Mouse (Mus musculus): ENCODE results near the gene Snrpe.
A peak's percentile ranks its signal among the peaks of the same experiment; 100 is the strongest.

Snrpe gene

GRCm38 (mm10) chr1:133609771-133610502 lies at the start of gene Snrpe:
Gene Snrpe, minus strand, starts transcription at chr1:133610291.
- peak; percentile 94 for ATAC-seq (ENCODE audit: insufficient number of reproducible peaks, low FRiP score, low TSS enrichment)

DNA sequence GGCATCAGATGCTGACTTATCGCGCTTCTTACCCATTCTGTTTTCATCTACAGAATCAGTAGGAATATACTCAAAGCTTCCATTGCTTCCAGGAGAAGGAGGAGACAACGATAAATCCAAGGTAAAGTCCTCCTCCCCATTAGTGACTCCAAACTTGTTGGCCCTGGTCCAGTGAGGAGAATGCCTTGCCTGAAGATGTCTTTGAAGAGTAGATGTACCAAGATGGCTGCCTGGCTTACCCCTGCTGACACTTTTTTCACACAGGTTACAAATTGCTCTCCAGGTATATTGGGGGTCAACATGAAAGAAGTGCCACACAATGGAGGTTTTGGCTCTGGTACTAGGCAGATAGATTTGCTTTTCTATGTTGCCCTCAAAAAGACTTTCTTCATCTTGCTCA lies 48.8 kb upstream of the Snrpe start:
- ATAC-seq (ENCODE audit: insufficient number of reproducible peaks, low FRiP score, low TSS enrichment) = no peak

GRCm38 (mm10) chr1:133656811-133657210 lies 46.7 kb upstream of the Snrpe start:
- no peak for ATAC-seq (ENCODE audit: insufficient number of reproducible peaks, low FRiP score, low TSS enrichment)

GRCm38 (mm10) chr1:133653033-133653432 lies 42.9 kb upstream of the Snrpe start:
- no peak for ATAC-seq (ENCODE audit: insufficient number of reproducible peaks, low FRiP score, low TSS enrichment)

DNA sequence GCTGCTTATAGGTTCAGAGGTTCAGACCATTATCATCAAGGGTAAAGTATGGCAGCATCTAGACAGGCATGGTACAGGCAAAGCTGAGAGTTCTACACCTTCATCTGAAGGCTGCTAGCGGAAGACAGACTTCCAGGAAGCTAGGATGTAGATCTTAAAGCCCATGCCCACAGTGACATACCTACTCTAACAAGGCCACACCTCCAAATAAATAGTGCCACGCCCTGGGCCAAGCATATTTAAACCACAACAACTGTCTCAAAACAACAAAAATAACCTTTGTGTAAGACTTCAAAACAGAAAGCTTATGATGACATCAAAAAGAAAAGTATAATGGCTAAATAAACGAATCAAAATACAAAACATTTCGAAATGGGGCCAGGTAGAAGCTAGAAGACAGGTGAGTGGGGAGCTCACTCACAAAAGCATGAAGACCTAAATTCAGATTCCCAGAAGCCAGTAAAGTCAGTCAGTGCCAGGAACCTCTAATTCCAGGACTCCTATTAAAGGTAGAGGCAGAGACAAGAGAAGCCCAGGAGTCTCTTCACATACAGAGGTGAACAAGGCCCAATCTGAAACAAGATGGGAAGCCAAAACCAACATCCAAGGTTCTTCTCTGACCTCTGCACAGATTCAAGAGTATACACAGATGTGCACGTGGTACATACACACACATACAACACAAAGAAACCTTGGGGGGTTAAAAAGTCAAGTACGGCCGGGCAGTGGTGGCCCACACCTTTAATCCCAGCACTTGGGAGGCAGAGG lies 40.4 kb upstream of the Snrpe start:
- no peak for ATAC-seq (ENCODE audit: insufficient number of reproducible peaks, low FRiP score, low TSS enrichment)

GRCm38 (mm10) chr1:133645652-133646051 lies 35.6 kb upstream of the Snrpe start:
- no peak for ATAC-seq (ENCODE audit: insufficient number of reproducible peaks, low FRiP score, low TSS enrichment)

DNA sequence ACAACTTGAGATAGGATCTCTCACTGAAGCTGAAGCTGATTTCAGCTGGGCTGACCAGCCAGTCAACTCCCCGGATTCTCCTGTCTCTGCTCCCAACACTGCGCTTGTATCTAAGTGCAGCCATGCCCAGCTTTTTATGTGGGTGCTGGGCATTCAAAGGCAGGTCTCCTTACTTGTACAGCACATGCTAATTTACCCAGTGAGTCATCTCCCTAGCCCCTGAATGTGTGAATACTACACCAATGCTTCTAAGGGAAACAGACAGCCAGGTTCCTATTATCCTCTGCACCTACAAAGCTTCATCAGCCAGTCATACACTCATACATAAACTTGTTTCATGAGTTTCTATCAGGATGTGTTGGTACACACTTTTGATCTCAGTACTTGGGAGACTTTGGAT lies 31.1 kb upstream of the Snrpe start:
- no peak for ATAC-seq (ENCODE audit: insufficient number of reproducible peaks, low FRiP score, low TSS enrichment)

DNA sequence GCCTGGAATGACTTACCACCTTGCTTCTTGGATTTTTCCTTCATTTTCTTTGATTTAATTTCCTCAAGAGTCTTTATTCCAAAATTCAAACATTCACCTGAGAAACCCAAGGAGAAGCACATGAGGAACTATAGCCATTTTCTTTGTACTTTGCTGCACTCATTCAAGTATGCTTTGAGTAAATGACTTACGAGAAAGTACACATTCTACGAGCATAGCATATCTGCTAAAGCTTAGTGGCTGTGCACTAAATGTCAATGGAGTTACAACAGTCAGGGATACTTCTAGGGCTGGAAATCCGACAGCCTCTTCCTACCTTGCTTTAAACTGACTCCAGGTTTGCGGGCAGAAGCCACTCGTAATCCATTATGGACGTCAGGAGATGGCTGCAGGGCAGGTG lies 28.4 kb upstream of the Snrpe start:
- no peak for ATAC-seq (ENCODE audit: insufficient number of reproducible peaks, low FRiP score, low TSS enrichment)

DNA sequence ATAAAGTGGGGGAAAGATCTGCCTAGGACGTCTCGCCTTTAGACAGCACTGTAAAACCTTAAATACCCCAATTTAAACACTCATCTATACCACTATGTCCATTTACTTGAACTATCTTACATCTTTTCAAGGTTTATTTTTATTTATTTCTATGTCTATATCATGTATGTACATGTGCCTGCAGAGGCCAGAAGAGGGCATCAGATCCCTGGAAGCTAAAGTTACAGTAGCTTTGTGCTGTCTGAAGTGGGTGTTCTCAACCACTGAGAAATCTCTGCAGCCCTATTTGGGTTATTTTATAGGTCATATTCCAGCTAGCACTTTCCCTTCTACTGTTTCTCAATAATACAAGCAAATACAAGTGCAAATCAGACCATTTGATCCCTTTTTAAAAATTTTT lies 22.1 kb upstream of the Snrpe start:
- no peak for ATAC-seq (ENCODE audit: insufficient number of reproducible peaks, low FRiP score, low TSS enrichment)

- ATAC-seq (ENCODE audit: insufficient number of reproducible peaks, low FRiP score, low TSS enrichment) = no peak
These were observed 15.0 kb upstream of the Snrpe start for GRCm38 (mm10) chr1:133625052-133625451.

- no peak for ATAC-seq (ENCODE audit: insufficient number of reproducible peaks, low FRiP score, low TSS enrichment)
These were observed 8.2 kb upstream of the Snrpe start for GRCm38 (mm10) chr1:133618311-133618710.

GRCm38 (mm10) chr1:133617908-133618307 lies 7.8 kb upstream of the Snrpe start:
- no peak for ATAC-seq (ENCODE audit: insufficient number of reproducible peaks, low FRiP score, low TSS enrichment)

GRCm38 (mm10) chr1:133613817-133614216 lies 3.7 kb upstream of the Snrpe start:
- ATAC-seq (ENCODE audit: insufficient number of reproducible peaks, low FRiP score, low TSS enrichment) = no peak

DNA sequence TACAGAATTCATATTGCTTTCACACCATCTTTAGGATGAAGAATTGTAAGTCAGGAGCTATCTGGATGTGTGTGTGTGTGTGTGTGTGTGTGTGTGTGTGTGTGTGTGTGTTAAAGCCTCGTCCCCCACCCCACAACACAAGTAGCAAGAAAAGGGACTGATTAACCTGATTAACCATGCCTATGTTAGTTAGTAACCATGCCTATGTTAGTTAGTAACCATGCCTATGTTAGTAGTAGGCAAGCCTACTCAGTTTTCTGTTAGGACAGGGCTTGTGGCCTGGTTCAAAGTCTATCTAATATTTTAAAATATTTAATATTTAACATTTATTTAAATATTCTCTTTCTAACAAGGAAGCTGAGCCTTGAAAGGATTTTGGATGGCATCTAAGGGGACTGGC lies 1.3 kb upstream of the Snrpe start:
- ATAC-seq (ENCODE audit: insufficient number of reproducible peaks, low FRiP score, low TSS enrichment) = no peak

GRCm38 (mm10) chr1:133610601-133611000 lies 510 bp upstream of the Snrpe start:
- 0 out of 2 replicates have a peak, but pooled peaks have one; percentile 12 for ATAC-seq (ENCODE audit: insufficient number of reproducible peaks, low FRiP score, low TSS enrichment)

- no peak for ATAC-seq (ENCODE audit: insufficient number of reproducible peaks, low FRiP score, low TSS enrichment)
These were observed 6.9 kb downstream of the Snrpe start for GRCm38 (mm10) chr1:133603174-133603573.

DNA sequence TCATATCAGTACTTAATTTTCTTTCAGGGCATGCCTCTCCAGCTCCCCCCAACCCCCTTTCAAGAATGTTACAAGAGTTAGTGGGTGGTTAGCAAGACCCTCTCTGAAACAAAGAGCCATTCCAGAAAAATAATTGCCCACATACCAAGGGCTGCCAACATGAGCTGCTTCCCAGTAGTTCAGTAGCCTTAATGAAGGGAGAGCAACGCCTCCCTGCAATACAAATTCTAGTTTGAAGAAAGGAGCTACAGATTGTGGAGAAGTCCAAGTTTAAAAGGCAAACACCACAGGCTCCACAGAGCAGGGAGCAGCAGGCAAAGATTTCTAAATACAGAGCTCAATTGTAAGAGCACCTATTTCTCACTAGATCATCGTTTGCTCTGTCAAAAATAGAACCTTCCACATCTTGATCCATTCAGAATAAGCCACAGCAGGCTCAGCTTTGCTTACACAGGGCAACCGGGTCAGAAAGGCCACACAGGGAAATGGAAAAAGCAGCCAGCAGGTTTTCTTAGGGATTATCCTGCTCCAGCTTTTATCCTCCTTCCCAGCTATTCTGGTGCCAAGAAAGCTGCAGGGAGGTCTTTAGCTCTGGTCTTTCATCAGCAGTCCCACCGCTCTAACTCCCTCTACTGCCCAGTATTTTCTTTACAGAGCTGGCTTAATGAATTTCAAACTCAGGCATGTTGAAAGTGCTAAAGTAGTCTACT lies 13.6 kb downstream of the Snrpe start:
- no peak for ATAC-seq (ENCODE audit: insufficient number of reproducible peaks, low FRiP score, low TSS enrichment)

GRCm38 (mm10) chr1:133585995-133586537 lies 24.0 kb downstream of the Snrpe start:
- ATAC-seq (ENCODE audit: insufficient number of reproducible peaks, low FRiP score, low TSS enrichment) = no peak

- ATAC-seq (ENCODE audit: insufficient number of reproducible peaks, low FRiP score, low TSS enrichment) = no peak
These were observed 38.8 kb downstream of the Snrpe start for GRCm38 (mm10) chr1:133571293-133571692.

Data from cerebellum, adult (tissue).